Mouse (Mus musculus) hindbrain, embryonic 14.5 days (tissue): ENCODE data around the gene D930048N14Rik. TPM values are rescaled to one million over a fixed set of nuclear protein-coding genes. Genes with fewer than 3 reads are reported as not detected.

Experiments used
- ATAC-seq: fragments of 200-750 bp; cut with Nextera tagmentation; 2 replicates; pipeline ENCODE4 v1.8.0; 2017; ENCODE audit warnings: moderate number of reproducible peaks, mild to moderate bottlenecking, moderate TSS enrichment, moderate library complexity; ENCODE audit not compliant: low FRiP score
- DNase-seq: peaks from one replicate; pipeline ENCODE4 v3.0.0-alpha.2; 2015; ENCODE audit warnings: low spot score
- H3K27ac ChIP-seq: fragments of 300-500 bp; sonication (generic); 2 replicates; pipeline ENCODE4 v1.5.1; 2014; ENCODE audit warnings: mild to moderate bottlenecking, moderate library complexity
- H3K27me3 ChIP-seq: fragments of 300-500 bp; sonication (generic); 2 replicates; pipeline ENCODE4 v1.6.1; 2014; ENCODE audit warnings: mild to moderate bottlenecking, low read length, mixed read lengths; ENCODE audit not compliant: control insufficient read depth, insufficient read depth
- H3K36me3 ChIP-seq: fragments of 300-500 bp; sonication (generic); replicated peaks from 2 replicates; pipeline ENCODE4 v1.6.1; 2014; ENCODE audit not compliant: control insufficient read depth, insufficient read depth
- H3K4me1 ChIP-seq: fragments of 300-500 bp; sonication (generic); replicated peaks from 2 replicates; pipeline ENCODE4 v1.6.1; 2014; ENCODE audit warnings: antibody characterized with exemption, low read length, mixed read lengths; ENCODE audit not compliant: control insufficient read depth, insufficient read depth
- H3K4me2 ChIP-seq: fragments of 300-500 bp; sonication (generic); replicated peaks from 2 replicates; pipeline ENCODE4 v1.6.1; 2014; ENCODE audit warnings: mild to moderate bottlenecking, moderate library complexity
- H3K4me3 ChIP-seq: fragments of 300-500 bp; sonication (generic); replicated peaks from 2 replicates; pipeline ENCODE4 v1.5.1; 2014; ENCODE audit warnings: mild to moderate bottlenecking, low read length
- H3K9ac ChIP-seq: fragments of 300-500 bp; sonication (generic); 2 replicates; pipeline ENCODE4 v1.6.1; 2014
- H3K9me3 ChIP-seq: fragments of 300-500 bp; sonication (generic); 2 replicates; pipeline ENCODE4 v1.6.1; 2016; ENCODE audit warnings: low read length; ENCODE audit not compliant: control insufficient read depth
- WGBS: fragments of 180-500 bp; shearing (Covaris S2); extraction: QIAGEN DNeasy Blood & Tissue Kit; methylation state at CpG from one replicate; pipeline ENCODE4 v1.1.7; 2014; 5-methylcytosine and 5-hydroxymethylcytosine counted together
- polyA plus RNA-seq: library from polyadenylated mRNA; unstranded; fragments of >200 nt; fragmentation: Nextera tagmentation; extraction: Ambion mirVana; gene quantifications from 2 replicates; pipeline ENCODE4 v1.2.1, GENCODE M21; 2014

Gene D930048N14Rik
- polyA plus RNA-seq, 1 experiment from 2014 or later, result 1.1 TPM

GRCm38 (mm10) chr11:51636323-51636684 is 14.4 kb upstream of the D930048N14Rik start:
- Histone ChIP-seq H3K9ac (peak overlapping the region; percentile 64), H3K36me3 (no peaks in the 10 kb centered on the region), H3K4me1 (peaks cover 10% of the 10 kb centered on the region), H3K27me3 (no peaks in the 10 kb centered on the region), H3K4me2 (peak overlapping the region; percentile 79), H3K27ac (peak overlapping the region; percentile 79), H3K4me3 (peak overlapping the region; percentile 82), H3K9me3 (no peaks in the 10 kb centered on the region)
- DNase-seq (peak; percentile 69), ATAC-seq (peak; percentile 46)
- 6% methylated on average over 6 of the region's 6 CpGs for WGBS

GRCm38 (mm10) chr11:51637971-51638414 is 12.8 kb upstream of the D930048N14Rik start:
- no peaks in the 10 kb centered on the region for H3K36me3 ChIP-seq
- no peak for DNase-seq
- no peaks in the 10 kb centered on the region for H3K27me3 ChIP-seq
- ATAC-seq, result no peak
- peaks cover 10% of the 10 kb centered on the region for H3K4me1 ChIP-seq
- WGBS, result 5% methylated on average over 17 of the region's 17 CpGs
- H3K9ac ChIP-seq, result no peak overlapping the region
- no peaks in the 10 kb centered on the region for H3K9me3 ChIP-seq
- no peak overlapping the region for H3K27ac ChIP-seq
- no peak overlapping the region for H3K4me3 ChIP-seq
- no peak overlapping the region for H3K4me2 ChIP-seq

GRCm38 (mm10) chr11:51638497-51638896 is 12.3 kb upstream of the D930048N14Rik start:
- Histone ChIP-seq H3K4me1 (peaks cover 10% of the 10 kb centered on the region), H3K27ac (no peak overlapping the region), H3K27me3 (no peaks in the 10 kb centered on the region), H3K9ac (no peak overlapping the region), H3K4me2 (no peak overlapping the region), H3K36me3 (no peaks in the 10 kb centered on the region), H3K4me3 (no peak overlapping the region), H3K9me3 (no peaks in the 10 kb centered on the region)
- DNase-seq, result no peak
- no peak for ATAC-seq
- WGBS, result 74% methylated on average over 5 of the region's 5 CpGs

GRCm38 (mm10) chr11:51640748-51641147 is 10.0 kb upstream of the D930048N14Rik start:
- DNase-seq (no peak), ATAC-seq (no peak)
- WGBS, result 84% methylated on average over 7 of the region's 7 CpGs
- Histone ChIP-seq H3K27me3 (no peaks in the 10 kb centered on the region), H3K4me3 (no peak overlapping the region), H3K9ac (no peak overlapping the region), H3K9me3 (no peaks in the 10 kb centered on the region), H3K4me2 (no peak overlapping the region), H3K36me3 (no peaks in the 10 kb centered on the region), H3K4me1 (no peaks in the 10 kb centered on the region), H3K27ac (no peak overlapping the region)

- Histone ChIP-seq H3K4me2 (no peak overlapping the region), H3K27me3 (no peaks in the 10 kb centered on the region), H3K4me3 (no peak overlapping the region), H3K27ac (no peak overlapping the region), H3K9me3 (no peaks in the 10 kb centered on the region), H3K9ac (no peak overlapping the region), H3K4me1 (no peaks in the 10 kb centered on the region), H3K36me3 (no peaks in the 10 kb centered on the region)
- WGBS, result 81% methylated on average over 9 of the region's 9 CpGs
- ATAC-seq, result no peak
- no peak for DNase-seq
These were observed 7.6 kb upstream of the D930048N14Rik start for GRCm38 (mm10) chr11:51643202-51643601.

GRCm38 (mm10) chr11:51643761-51644160 is 7.0 kb upstream of the D930048N14Rik start:
- Histone ChIP-seq H3K36me3 (no peaks in the 10 kb centered on the region), H3K4me2 (0 out of 2 replicates have a peak overlapping the region, but pooled peaks have one; percentile 10), H3K4me3 (no peak overlapping the region), H3K9ac (no peak overlapping the region), H3K9me3 (no peaks in the 10 kb centered on the region), H3K27ac (no peak overlapping the region), H3K27me3 (no peaks in the 10 kb centered on the region), H3K4me1 (peaks cover 4% of the 10 kb centered on the region; the same call in 1 of the 2 replicates)
- WGBS, result 54% methylated on average over 15 of the region's 15 CpGs
- no peak for DNase-seq
- ATAC-seq, result no peak

DNA sequence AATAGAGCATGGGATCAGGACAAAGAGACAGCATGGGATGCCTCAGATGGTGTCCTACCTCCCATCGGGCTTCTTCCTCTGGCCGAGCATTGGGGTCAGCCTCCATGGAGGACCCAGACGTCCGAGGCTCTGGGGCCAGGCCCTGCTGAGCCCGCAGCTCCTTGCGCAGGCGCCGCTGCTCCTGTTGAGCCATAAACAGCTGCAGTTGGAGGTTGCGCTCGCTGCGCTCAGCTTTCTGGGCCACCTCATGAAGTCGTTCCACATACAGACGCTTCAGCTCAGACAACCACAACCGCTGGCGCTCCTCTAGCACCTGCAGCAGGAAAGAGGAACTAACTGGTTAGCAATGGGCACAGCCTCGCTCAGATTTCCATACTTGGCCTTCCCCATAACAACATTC is 6.5 kb upstream of the D930048N14Rik start:
- Histone ChIP-seq H3K27ac (no peak overlapping the region), H3K9me3 (no peaks in the 10 kb centered on the region), H3K4me2 (0 out of 2 replicates have a peak overlapping the region, but pooled peaks have one; percentile 10), H3K4me1 (peaks cover 9% of the 10 kb centered on the region), H3K9ac (no peak overlapping the region), H3K4me3 (no peak overlapping the region), H3K27me3 (peaks cover 4% of the 10 kb centered on the region; the same call in 1 of the 2 replicates), H3K36me3 (no peaks in the 10 kb centered on the region)
- no peak for DNase-seq
- WGBS, result 78% methylated on average over 16 of the region's 16 CpGs
- no peak for ATAC-seq

GRCm38 (mm10) chr11:51645293-51645692 is 5.5 kb upstream of the D930048N14Rik start:
- no peak overlapping the region for H3K4me2 ChIP-seq
- H3K4me1 ChIP-seq, result peaks cover 20% of the 10 kb centered on the region
- H3K27me3 ChIP-seq, result peaks cover 14% of the 10 kb centered on the region; the same call in 1 of the 2 replicates
- no peak overlapping the region for H3K4me3 ChIP-seq
- ATAC-seq, result no peak
- no peak overlapping the region for H3K9ac ChIP-seq
- 71% methylated on average over 13 of the region's 13 CpGs for WGBS
- no peak for DNase-seq
- no peak overlapping the region for H3K27ac ChIP-seq
- no peaks in the 10 kb centered on the region for H3K9me3 ChIP-seq
- H3K36me3 ChIP-seq, result no peaks in the 10 kb centered on the region

DNA sequence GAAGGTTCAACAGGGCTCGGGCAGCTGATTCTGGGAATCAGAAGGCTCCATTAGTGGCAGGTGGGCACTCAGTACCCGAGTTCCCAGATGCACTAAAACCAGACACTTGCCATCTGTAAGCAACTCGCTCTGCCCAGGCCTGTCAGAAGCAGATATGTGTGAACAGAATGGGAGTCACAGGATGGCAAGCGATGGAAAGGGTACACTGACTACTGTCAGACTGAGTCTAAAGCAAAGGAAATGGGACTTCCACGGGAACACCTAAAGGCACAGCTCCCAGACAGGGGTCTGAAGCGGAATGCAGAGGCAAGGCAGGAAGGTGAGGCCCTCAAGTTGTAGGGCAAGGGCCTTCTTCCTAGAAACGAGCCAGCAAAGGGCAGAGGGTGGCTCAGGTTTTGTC is 4.5 kb upstream of the D930048N14Rik start:
- Histone ChIP-seq H3K36me3 (no peaks in the 10 kb centered on the region), H3K4me1 (peaks cover 23% of the 10 kb centered on the region), H3K27me3 (peaks cover 14% of the 10 kb centered on the region; the same call in 1 of the 2 replicates), H3K9me3 (no peaks in the 10 kb centered on the region), H3K27ac (no peak overlapping the region), H3K4me2 (no peak overlapping the region), H3K4me3 (no peak overlapping the region), H3K9ac (no peak overlapping the region)
- 86% methylated on average over 7 of the region's 7 CpGs for WGBS
- no peak for ATAC-seq
- no peak for DNase-seq
